Mouse (Mus musculus): ENCODE results near the gene Slc47a1.
A peak's percentile ranks its signal among the peaks of the same experiment; 100 is the strongest.
"Not testable (repeated sequence)": the region's sequence is repeated elsewhere in the genome, so short reads cannot be mapped to it uniquely, and the experiment has no call there.

Gene Slc47a1

GRCm38 (mm10) chr11:61377881-61378613 is at the start of gene Slc47a1:
Gene Slc47a1, minus strand, starts transcription at chr11:61378345.
- DNase-seq: peak; percentile 42

- DNase-seq: no peak
These were observed 41.1 kb upstream of the Slc47a1 start for GRCm38 (mm10) chr11:61419253-61419652.

GRCm38 (mm10) chr11:61417945-61418551 is 39.9 kb upstream of the Slc47a1 start:
- peak; percentile 90 for DNase-seq

DNA sequence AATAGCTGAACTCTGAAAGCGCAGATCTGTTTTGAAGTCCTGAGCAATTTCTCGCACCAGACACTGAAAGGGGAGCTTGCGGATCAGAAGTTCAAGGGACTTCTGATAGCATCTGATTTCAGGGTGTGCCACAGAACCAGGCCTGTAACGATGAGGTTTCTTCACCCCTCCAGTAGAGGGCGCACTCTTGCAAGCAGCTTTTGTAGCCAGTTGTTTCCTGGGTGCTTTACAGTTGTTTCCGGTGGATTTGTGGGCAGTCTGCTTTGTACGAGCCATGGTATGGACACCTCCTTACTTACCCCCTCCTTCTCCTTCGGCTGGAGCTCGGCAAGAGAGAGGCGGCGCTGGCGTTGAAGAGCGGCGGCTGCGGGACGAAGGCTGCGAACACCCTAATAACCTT is 38.4 kb upstream of the Slc47a1 start:
- DNase-seq: peak; percentile 35

- no peak for DNase-seq
These were observed 37.3 kb upstream of the Slc47a1 start for GRCm38 (mm10) chr11:61415444-61415843.

- DNase-seq: no peak
These were observed 36.4 kb upstream of the Slc47a1 start for GRCm38 (mm10) chr11:61414560-61414959.

GRCm38 (mm10) chr11:61413411-61413810 is 35.3 kb upstream of the Slc47a1 start:
- no peak for DNase-seq

DNA sequence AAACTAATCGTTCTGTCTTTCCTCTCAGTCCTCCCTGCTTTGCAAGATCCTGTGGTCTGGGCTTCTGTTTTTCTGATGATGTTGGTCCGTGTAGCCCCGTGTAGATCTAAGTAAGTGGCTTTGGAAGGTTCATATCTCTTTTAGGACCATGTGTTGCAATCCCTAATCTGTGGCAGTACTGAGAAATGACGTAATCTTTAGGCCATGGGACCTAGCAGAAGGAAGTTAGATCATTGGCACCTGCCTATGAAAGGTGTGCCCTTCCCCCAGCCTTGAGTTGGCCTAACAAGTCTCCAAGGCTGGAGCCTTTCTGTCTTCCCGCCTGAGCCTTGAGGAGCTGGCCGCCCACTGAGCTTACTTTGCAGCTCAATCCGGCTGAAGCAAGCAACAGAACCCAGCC is 33.7 kb upstream of the Slc47a1 start:
- DNase-seq: no peak

- DNase-seq: no peak
These were observed 33.1 kb upstream of the Slc47a1 start for GRCm38 (mm10) chr11:61411221-61411620.

DNA sequence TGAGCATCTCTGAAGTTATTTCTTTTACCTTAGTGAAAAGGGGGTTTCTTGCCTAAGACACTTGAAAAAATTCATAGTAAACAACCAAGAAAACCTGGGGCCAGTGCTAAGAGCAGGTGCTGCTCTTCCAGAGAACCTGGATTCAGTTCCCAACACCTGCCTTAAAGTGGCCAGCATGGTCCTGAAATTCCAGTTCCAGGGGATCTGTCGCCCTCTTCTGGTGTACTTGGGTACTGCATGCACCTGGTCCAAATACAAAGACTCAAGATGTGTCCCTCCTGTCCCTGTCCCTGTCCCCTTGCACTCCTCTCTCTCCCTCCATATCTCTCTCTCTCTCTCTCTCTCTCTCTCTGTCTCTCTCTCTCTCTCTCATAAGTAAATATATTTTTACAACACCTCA is 32.0 kb upstream of the Slc47a1 start:
- peak; percentile 87 for DNase-seq

DNA sequence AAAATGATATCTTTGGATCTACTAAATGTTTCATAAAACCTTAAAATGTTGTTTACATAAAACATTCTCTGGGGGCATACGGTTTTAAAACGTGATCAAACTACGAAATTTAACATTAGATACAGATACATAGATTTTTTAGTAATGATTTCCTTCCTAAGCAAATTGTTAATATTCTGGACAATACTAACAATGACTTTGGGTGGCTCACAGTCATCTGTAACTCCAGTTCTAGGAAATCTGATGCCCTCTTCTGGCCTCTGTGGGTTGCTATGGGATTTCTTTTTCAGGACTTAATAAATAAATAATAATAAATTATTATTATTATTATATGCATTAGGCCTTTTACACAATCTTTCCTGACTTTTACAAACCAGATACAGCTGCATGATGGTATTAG is 30.9 kb upstream of the Slc47a1 start:
- DNase-seq: peak; percentile 53

- peak; percentile 82 for DNase-seq
These were observed 30.3 kb upstream of the Slc47a1 start for GRCm38 (mm10) chr11:61408184-61409027.

GRCm38 (mm10) chr11:61407638-61408183 is 29.6 kb upstream of the Slc47a1 start:
- peak; percentile 92 for DNase-seq

DNA sequence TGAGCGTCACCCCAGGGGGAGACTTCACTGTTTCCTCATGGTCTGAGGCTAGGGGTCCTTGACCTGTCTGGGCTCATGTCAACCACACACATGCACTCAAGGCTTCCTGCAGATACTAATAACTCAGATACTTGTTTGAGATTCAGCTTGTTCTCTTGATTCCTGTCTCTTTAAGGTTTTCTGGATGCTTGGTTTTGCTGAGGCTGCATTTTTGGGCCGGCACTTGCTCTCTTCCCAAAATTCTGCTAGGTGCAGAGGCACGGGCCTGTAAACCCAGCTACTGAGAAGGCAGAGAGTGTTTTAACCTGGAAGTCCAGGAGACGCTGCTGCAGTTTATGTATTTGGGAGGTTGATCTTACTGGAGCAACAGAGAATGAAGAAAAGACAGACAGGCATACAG is 23.6 kb upstream of the Slc47a1 start:
- DNase-seq: no peak

DNA sequence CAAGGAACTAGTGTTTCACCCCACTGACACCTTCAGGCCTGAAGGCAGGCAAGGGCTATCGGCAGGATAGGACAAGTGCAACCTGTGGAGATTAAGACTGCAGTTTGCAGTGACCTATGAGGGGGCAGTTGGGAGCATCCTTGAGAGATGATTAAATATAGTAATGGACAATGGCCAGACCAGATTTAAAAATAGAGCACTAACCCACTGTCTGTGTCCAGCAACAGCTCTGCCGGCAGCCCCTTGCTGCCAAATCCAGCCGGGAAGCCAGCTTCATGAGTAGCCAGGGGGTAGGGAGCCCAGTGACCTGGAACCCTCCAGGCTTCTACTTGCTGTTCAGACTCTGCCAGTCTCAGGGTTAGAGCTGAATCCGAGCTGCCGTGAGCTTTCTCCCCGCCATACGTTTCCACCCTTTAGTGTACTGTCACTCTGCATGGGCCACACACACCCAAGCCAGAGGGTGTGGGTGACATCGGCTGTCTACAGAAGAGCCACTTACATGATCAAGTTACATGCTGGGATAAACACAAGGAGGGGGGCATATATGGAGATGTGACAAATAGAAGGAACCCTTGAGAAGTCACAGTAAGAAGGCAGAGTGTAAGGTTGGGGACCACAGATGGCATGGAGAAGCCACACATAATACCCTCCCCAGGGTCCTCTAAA is 22.7 kb upstream of the Slc47a1 start:
- DNase-seq: peak; percentile 28

DNA sequence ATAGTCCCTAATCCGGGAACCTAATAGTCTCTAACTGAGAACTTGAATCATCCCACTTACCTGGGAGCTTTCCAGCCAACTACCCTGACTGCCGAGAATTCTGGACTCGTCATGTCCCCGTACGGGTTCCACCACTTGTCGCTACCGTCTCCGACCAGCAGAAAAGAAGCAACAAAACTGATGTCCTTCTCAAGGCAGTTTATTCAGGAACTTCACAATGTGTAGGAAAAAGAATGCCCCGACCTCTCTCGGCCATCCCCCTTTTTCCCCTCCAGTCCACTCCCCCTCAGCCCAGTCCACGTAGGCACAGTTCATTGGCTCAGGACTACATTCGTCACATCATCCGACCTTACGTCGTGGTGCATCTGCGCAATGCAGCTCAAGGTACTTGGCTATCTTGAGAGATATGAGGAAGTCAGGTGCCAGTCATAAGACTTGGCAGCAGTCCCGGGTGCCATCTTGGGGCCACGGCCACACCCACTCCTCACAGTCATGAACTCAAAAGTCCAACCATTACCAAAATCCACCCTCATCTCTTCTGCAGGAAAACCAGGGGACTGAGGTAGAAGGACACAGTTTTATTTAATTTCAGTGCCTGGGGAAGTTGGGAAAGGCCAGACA is 19.4 kb upstream of the Slc47a1 start:
- DNase-seq: not testable (repeated sequence)

DNA sequence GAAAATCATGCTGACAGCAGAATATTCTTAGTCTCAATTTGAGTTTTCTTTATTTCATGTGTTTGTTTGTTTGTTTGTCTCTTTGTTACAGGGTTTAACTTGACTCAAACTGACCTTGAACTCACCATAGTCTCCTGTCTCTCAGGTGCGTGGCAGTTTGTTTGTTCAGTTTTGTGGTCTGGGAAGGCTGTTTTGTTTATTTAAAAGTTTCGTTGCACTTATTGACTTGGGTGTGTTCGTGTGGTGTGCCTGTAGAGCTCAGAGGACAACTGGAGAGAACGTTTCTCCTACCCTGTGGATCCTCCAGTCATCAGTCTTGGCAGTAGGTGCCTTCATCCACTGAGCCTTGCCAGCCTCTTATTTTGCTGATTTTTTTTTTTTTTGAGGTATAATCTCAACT is 10.8 kb upstream of the Slc47a1 start:
- no peak for DNase-seq

DNA sequence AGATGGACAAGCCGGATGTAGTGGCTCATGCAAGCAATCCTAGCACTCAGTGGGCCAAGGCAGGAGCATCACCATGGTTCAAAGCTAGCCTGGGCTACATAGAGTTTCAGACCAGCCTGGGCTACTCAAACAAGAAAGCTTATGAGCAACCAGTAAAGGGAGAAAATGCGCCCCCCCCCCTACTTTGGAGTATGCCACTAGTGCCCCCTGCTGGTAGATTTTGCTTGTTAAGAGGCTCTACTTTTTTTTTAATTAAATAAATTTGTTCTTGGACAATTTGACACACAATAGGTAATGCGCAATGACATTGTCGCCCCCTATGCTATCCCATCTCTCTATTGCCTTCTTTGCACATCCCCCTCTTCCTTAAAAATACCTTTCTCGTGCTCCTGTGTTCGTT is 9.9 kb upstream of the Slc47a1 start:
- DNase-seq: peak; percentile 50

DNA sequence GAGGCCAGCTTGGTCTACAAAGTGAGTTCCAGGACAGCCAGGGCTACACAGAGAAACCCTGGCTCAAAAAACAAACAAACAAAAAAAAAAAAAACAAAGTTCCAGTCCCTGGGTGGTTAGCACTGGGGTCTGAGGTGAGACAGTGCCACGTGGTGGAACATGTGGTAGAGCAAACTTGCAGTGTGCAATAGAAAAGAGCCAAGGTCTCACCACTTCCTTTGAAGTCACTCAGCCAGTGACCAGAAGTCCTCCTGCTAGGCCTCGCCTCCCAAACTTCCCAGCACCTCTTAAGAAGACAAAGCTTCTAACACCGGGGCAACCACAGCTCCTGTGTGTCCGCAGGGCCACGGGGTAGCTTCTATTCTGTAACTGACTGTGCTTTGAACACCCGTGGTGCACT is 9.1 kb upstream of the Slc47a1 start:
- no peak for DNase-seq

DNA sequence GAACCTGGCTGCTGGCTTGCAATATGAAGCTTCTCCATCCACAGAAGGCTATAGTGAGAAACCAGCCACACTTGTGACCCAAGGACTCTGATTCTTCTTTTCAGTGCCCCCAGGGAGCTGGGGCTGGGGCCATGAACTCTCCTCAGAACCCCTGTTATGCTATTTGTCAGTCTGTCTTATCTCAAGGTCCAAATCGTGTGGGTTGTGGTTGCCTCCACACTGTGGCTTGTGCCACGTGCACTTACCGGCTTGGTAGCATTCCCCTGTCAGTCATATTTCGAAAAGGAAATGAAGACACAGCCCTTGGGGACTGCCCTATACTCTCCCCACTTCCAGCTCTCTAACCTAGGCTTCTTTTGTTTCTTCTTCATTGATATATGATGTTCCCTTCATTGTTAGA is 7.6 kb upstream of the Slc47a1 start:
- no peak for DNase-seq

DNA sequence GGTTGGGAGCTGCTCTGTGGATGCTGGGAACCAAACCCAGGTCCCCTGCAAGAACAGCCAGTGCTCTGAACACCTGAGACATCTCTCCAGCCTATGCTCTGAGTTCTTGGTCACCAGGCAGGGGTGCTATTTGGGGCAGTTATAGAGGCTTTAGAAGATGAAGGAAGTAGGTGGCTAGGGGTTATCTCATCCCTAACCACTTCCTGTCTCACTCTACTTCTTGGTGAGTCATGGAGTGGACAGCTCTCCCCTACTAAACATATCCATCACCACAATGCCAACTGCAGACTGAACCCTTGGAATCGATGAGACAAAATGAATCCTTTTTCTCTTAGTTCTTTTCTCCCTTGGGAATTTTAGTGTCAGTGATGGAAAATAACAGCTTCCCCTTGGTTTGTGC is 3.1 kb upstream of the Slc47a1 start:
- no peak for DNase-seq

- no peak for DNase-seq
These were observed 506 bp upstream of the Slc47a1 start for GRCm38 (mm10) chr11:61378651-61379050.

Data from lung, postnatal 10 days (tissue).